Mouse (Mus musculus) c-Kit-negative CD71-positive TER-119-positive erythroid progenitor cells, embryonic 14.5 days (primary cell): ENCODE results near the gene Sdk2.

Source experiments
- DNase-seq: peaks from one replicate; pipeline ENCODE4 v3.0.0-alpha.2; 2013; ENCODE audit warnings: low read depth, low spot score

The Sdk2 gene

GRCm38 (mm10) chr11:114046927-114047326 is 19.9 kb downstream of the Sdk2 start:
- no peak for DNase-seq

GRCm38 (mm10) chr11:114044373-114044772 is 22.5 kb downstream of the Sdk2 start:
- DNase-seq, result no peak

- no peak for DNase-seq
These were observed 23.3 kb downstream of the Sdk2 start for GRCm38 (mm10) chr11:114043530-114043929.

GRCm38 (mm10) chr11:114040391-114041035 is 26.3 kb downstream of the Sdk2 start:
- no peak for DNase-seq

GRCm38 (mm10) chr11:114038036-114038435 is 28.8 kb downstream of the Sdk2 start:
- DNase-seq, result no peak

- DNase-seq, result no peak
These were observed 35.4 kb downstream of the Sdk2 start for GRCm38 (mm10) chr11:114031491-114031890.

GRCm38 (mm10) chr11:114030214-114030613 is 36.6 kb downstream of the Sdk2 start:
- no peak for DNase-seq

GRCm38 (mm10) chr11:114028512-114028911 is 38.3 kb downstream of the Sdk2 start:
- no peak for DNase-seq

GRCm38 (mm10) chr11:114028021-114028420 is 38.8 kb downstream of the Sdk2 start:
- DNase-seq, result no peak

GRCm38 (mm10) chr11:114025056-114025455 is 41.8 kb downstream of the Sdk2 start:
- no peak for DNase-seq

- DNase-seq, result no peak
These were observed 42.9 kb downstream of the Sdk2 start for GRCm38 (mm10) chr11:114023965-114024364.

- DNase-seq, result no peak
These were observed 44.7 kb downstream of the Sdk2 start for GRCm38 (mm10) chr11:114022166-114022565.

- no peak for DNase-seq
These were observed 47.8 kb downstream of the Sdk2 start for GRCm38 (mm10) chr11:114019087-114019486.

GRCm38 (mm10) chr11:114016889-114017392 is 49.9 kb downstream of the Sdk2 start:
- DNase-seq, result no peak

- no peak for DNase-seq
These were observed 50.5 kb downstream of the Sdk2 start for GRCm38 (mm10) chr11:114016108-114016888.

GRCm38 (mm10) chr11:114011523-114011922 is 55.3 kb downstream of the Sdk2 start:
- no peak for DNase-seq

- DNase-seq, result no peak
These were observed 61.0 kb downstream of the Sdk2 start for GRCm38 (mm10) chr11:114005879-114006278.

GRCm38 (mm10) chr11:114004651-114005050 is 62.2 kb downstream of the Sdk2 start:
- DNase-seq, result no peak

- DNase-seq, result no peak
These were observed 63.7 kb downstream of the Sdk2 start for GRCm38 (mm10) chr11:114003195-114003594.

- DNase-seq, result no peak
These were observed 66.8 kb downstream of the Sdk2 start for GRCm38 (mm10) chr11:114000051-114000450.

- no peak for DNase-seq
These were observed 68.1 kb downstream of the Sdk2 start for GRCm38 (mm10) chr11:113998702-113999101.

GRCm38 (mm10) chr11:113993921-113994320 is 72.9 kb downstream of the Sdk2 start:
- no peak for DNase-seq

- DNase-seq, result no peak
These were observed 74.0 kb downstream of the Sdk2 start for GRCm38 (mm10) chr11:113992894-113993293.
